Mouse (Mus musculus) lung, embryonic 14.5 days (tissue): ENCODE data around the gene Fam213b. TPM values are rescaled to one million over a fixed set of nuclear protein-coding genes. Genes with fewer than 3 reads are reported as not detected.
A peak's percentile ranks its signal among the peaks of the same experiment; 100 is the strongest.

Source experiments
- ATAC-seq: fragments of 200-750 bp; cut with Nextera tagmentation; 2 replicates; pipeline ENCODE4 v1.8.0; 2017; ENCODE audit warnings: mild to moderate bottlenecking, moderate TSS enrichment, moderate library complexity; ENCODE audit not compliant: insufficient read depth
- DNase-seq: peaks from one replicate; pipeline ENCODE4 v3.0.0-alpha.2; 2015
- H3K27ac ChIP-seq: fragments of 300-500 bp; sonication (generic); 2 replicates; pipeline ENCODE4 v1.5.1; 2014; ENCODE audit warnings: low read depth, mild to moderate bottlenecking, moderate library complexity
- H3K27me3 ChIP-seq: fragments of 300-500 bp; sonication (generic); 2 replicates; pipeline ENCODE4 v1.6.1; 2014; ENCODE audit warnings: low read length, control low read depth; ENCODE audit not compliant: insufficient read depth
- H3K36me3 ChIP-seq: fragments of 300-500 bp; sonication (generic); 2 replicates; pipeline ENCODE4 v1.6.1; 2014; ENCODE audit warnings: control low read depth; ENCODE audit not compliant: insufficient read depth
- H3K4me1 ChIP-seq: fragments of 300-500 bp; sonication (generic); 2 replicates; pipeline ENCODE4 v1.6.1; 2014; ENCODE audit warnings: antibody characterized with exemption, control low read depth; ENCODE audit not compliant: insufficient read depth
- H3K4me2 ChIP-seq: fragments of 300-500 bp; sonication (generic); 2 replicates; pipeline ENCODE4 v1.6.1; 2014; ENCODE audit warnings: mild to moderate bottlenecking
- H3K4me3 ChIP-seq: fragments of 300-500 bp; sonication (generic); 2 replicates; pipeline ENCODE4 v1.5.1; 2014; ENCODE audit warnings: low read depth, low read length
- H3K9ac ChIP-seq: fragments of 300-500 bp; sonication (generic); 2 replicates; pipeline ENCODE4 v1.6.1; 2014
- H3K9me3 ChIP-seq: fragments of 300-500 bp; sonication (generic); 2 replicates; pipeline ENCODE4 v1.6.1; 2016; ENCODE audit warnings: low read depth, low read length, control low read depth
- CTCF ChIP-seq: IDR thresholded peaks from 2 replicates; pipeline ENCODE4 v1.5.1; 2016; ENCODE audit warnings: antibody characterized with exemption, low read depth
- WGBS: fragments of 180-500 bp; shearing (Covaris S2); extraction: QIAGEN DNeasy Blood & Tissue Kit; methylation state at CpG from one replicate; pipeline ENCODE4 v1.1.7; 2014; 5-methylcytosine and 5-hydroxymethylcytosine counted together
- polyA plus RNA-seq: library from polyadenylated mRNA; unstranded; fragments of >200 nt; fragmentation: Nextera tagmentation; extraction: Ambion mirVana; gene quantifications from 2 replicates; pipeline ENCODE4 v1.2.1, GENCODE M21; 2014

Fam213b gene
- polyA plus RNA-seq, 1 experiment from 2014 or later, result 39.9 TPM

DNA sequence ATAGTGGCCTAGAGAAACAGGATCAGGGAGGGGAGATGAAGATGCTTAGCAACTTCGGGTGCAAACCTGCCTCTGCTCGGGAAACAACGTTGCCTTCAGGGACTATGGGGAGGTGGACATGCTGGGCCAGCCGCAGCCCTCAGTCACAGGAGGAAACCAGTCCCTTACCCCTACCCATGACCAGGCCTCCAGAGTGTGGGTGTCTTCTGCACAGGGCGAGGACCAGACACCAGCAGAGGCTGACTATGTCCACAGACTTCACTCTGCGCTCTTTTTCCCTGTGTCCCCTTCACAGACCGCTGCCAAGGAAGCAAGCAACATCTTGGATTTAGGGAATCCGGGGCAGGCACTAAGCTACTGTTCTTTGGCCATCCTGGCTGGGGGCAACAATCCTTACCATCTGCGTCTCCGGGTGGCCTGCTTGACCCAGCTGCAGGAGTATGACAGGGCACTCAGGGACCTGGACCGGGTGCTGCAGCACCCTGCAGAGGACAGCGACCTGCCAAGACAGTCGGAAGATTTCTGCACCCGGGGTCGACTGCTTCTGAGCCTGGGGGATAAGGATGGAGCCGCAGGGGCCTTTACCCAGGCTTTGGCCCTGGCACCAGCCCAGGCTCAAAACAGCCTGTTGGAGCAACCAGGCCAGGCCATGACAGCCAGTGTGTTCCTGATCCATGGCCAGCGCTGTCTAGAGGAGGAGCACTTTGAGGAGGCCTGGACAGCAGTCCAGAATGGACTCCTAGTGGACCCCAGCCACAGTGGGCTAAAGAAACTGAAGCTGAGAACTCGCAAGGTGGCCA lies 33.8 kb downstream of the Fam213b start:
- DNase-seq, result no peak
- H3K4me3 ChIP-seq, result no peak overlapping the region
- no peaks in the 10 kb centered on the region for H3K27me3 ChIP-seq
- H3K36me3 ChIP-seq, result no peaks in the 10 kb centered on the region
- H3K27ac ChIP-seq, result peak overlapping the region; percentile 87; the same call in 1 of the 2 replicates
- H3K4me1 ChIP-seq, result peaks cover 8% of the 10 kb centered on the region; the same call in 1 of the 2 replicates
- WGBS, result 78% methylated on average over 18 of the region's 18 CpGs
- peak; percentile 23; the same call in 1 of the 2 replicates for ATAC-seq
- no peak for TF ChIP-seq CTCF
- peak overlapping the region; percentile 52 for H3K9ac ChIP-seq
- H3K9me3 ChIP-seq, result no peaks in the 10 kb centered on the region
- peak overlapping the region; percentile 65 for H3K4me2 ChIP-seq

GRCm38 (mm10) chr4:154864271-154864771 lies 34.6 kb downstream of the Fam213b start:
- peak; percentile 91 for ATAC-seq
- Histone ChIP-seq H3K9me3 (no peaks in the 10 kb centered on the region), H3K36me3 (no peaks in the 10 kb centered on the region), H3K27ac (peak overlapping the region; percentile 87), H3K27me3 (no peaks in the 10 kb centered on the region), H3K4me2 (peak overlapping the region; percentile 65), H3K4me1 (peaks cover 8% of the 10 kb centered on the region; the same call in 1 of the 2 replicates), H3K4me3 (peak overlapping the region; percentile 34), H3K9ac (peak overlapping the region; percentile 52)
- TF ChIP-seq CTCF, result peak; percentile 59
- under 1% methylated on average over 18 of the region's 18 CpGs for WGBS
- peak; percentile 99 for DNase-seq

DNA sequence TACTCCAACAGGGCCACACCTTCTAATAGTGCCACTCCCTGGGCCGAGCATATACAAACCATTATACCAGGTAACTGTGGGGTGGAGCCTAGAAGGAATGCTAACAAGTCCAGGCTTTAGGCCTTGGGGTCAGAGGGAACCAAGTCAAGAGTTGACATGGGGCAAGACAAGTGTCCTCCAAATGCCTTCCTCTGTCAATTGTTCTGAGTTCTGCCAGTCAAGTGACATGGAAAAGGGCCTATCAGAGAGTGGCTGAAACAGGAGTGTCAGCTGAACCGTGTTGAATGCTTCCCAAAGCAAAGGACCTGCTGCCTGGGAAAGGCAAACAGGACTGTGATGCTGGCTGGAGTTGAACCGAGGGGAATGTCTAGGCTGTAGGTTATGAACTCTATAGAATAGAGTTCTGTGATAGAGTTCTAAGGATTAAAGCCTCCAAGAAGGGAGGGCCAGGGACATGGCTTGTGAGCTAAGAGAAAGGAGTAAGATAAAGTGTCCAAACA lies 35.4 kb downstream of the Fam213b start:
- peak overlapping the region; percentile 65; the same call in 1 of the 2 replicates for H3K4me2 ChIP-seq
- DNase-seq, result no peak
- peak; percentile 2; the same call in 1 of the 2 replicates for ATAC-seq
- H3K4me3 ChIP-seq, result no peak overlapping the region
- H3K4me1 ChIP-seq, result peaks cover 8% of the 10 kb centered on the region; the same call in 1 of the 2 replicates
- no peaks in the 10 kb centered on the region for H3K9me3 ChIP-seq
- TF ChIP-seq CTCF, result no peak
- H3K9ac ChIP-seq, result no peak overlapping the region; the same call in 1 of the 2 replicates
- 69% methylated on average over 3 of the region's 3 CpGs for WGBS
- no peaks in the 10 kb centered on the region for H3K27me3 ChIP-seq
- peak overlapping the region; percentile 87 for H3K27ac ChIP-seq
- H3K36me3 ChIP-seq, result no peaks in the 10 kb centered on the region

DNA sequence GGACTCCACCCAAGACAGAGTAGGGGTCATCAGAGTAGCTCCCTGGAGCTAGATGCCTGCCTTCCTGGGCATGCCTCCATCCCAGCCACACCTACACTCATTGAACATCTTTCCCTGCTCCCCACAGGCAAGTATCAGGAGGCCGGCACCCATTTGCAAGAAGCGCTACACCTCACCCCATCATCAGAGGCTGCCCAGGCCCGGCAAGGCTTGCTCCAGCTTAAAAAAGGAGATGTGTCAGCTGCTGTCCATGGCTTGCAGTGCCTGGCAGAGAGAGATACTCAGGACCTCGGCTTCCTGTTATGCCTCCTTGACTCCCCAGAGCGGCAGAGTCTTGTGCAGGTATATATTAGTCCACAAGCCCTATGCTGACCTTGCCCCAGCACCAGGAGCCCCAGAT lies 37.0 kb downstream of the Fam213b start:
- 65% methylated on average over 5 of the region's 5 CpGs for WGBS
- H3K36me3 ChIP-seq, result no peaks in the 10 kb centered on the region
- no peaks in the 10 kb centered on the region for H3K9me3 ChIP-seq
- peaks cover 8% of the 10 kb centered on the region; the same call in 1 of the 2 replicates for H3K4me1 ChIP-seq
- TF ChIP-seq CTCF, result no peak
- ATAC-seq, result no peak
- no peak overlapping the region for H3K4me3 ChIP-seq
- H3K27me3 ChIP-seq, result peaks cover 8% of the 10 kb centered on the region; the same call in 1 of the 2 replicates
- no peak overlapping the region for H3K9ac ChIP-seq
- no peak overlapping the region for H3K27ac ChIP-seq
- no peak for DNase-seq
- no peak overlapping the region for H3K4me2 ChIP-seq

GRCm38 (mm10) chr4:154858601-154859000 lies 40.3 kb downstream of the Fam213b start:
- Histone ChIP-seq H3K9ac (no peak overlapping the region), H3K27ac (no peak overlapping the region), H3K36me3 (no peaks in the 10 kb centered on the region), H3K27me3 (peaks cover 35% of the 10 kb centered on the region), H3K4me2 (no peak overlapping the region), H3K4me1 (0 out of 2 replicates have a peak, but pooled peaks cover under 1% of the 10 kb centered on the region), H3K4me3 (no peak overlapping the region), H3K9me3 (no peaks in the 10 kb centered on the region)
- WGBS, result 67% methylated on average over 3 of the region's 3 CpGs
- TF ChIP-seq CTCF, result no peak
- ATAC-seq (no peak), DNase-seq (no peak)

DNA sequence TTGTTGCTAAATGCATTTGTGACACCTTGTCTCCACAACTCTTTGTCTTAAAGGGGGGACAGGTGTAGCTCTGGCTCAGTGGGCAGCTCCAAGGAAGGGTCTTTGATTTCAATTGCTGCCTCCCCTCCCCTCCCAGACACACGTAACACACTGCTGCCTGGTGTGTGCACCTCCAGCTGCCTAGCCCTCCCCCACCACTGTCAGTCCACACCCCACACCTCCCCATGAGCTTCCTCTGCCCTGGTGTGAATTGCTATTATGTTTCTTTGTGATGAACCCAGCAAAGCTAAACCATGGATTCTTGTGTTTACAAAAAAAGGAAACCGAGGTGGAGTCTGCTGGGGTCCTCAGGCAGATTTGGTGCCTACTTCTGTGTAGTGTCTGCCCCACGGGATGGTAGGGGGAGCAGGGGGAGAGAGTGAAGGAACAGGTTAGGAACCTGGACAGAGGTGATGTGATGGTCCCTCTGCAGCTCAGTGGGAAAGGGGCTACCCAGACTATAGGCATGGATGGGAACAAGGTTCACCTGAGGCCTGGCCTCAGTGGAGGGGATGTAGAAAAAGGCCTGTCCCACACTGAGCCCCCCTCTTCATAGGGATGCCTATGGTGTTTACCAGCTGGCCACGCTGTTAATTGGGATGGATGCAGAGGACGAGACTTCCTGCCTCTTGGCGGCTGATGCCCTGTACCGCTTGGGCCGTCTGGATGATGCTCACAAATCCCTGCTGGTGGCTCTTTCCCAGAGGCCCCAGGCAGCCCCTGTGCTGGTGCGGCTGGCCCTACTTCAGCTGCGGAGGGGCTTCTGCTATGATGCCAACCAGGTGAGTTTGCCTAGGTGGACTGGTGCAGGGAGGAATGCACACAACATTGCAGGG lies 41.3 kb downstream of the Fam213b start:
- no peak overlapping the region for H3K9ac ChIP-seq
- H3K4me2 ChIP-seq, result no peak overlapping the region
- peaks cover 39% of the 10 kb centered on the region for H3K27me3 ChIP-seq
- DNase-seq (no peak), ATAC-seq (no peak)
- WGBS, result 71% methylated on average over 10 of the region's 10 CpGs
- H3K27ac ChIP-seq, result no peak overlapping the region
- no peak overlapping the region for H3K4me3 ChIP-seq
- TF ChIP-seq CTCF, result no peak
- H3K36me3 ChIP-seq, result no peaks in the 10 kb centered on the region
- H3K9me3 ChIP-seq, result no peaks in the 10 kb centered on the region
- H3K4me1 ChIP-seq, result no peaks in the 10 kb centered on the region
